Mouse (Mus musculus) C2C12 (cell line): ENCODE measurements around the gene Flnb. TPM values are rescaled to one million over a fixed set of nuclear protein-coding genes. Genes with fewer than 3 reads are reported as not detected.

Experiments
- H3K27me3 ChIP-seq: one replicate; pipeline ENCODE4 v1.6.1; 2011; ENCODE audit not compliant: control insufficient read depth, insufficient read depth, insufficient read length
- H3K36me3 ChIP-seq: one replicate; pipeline ENCODE4 v1.6.1; 2011; ENCODE audit not compliant: control insufficient read depth, insufficient read depth
- H3K4me3 ChIP-seq: one replicate; pipeline ENCODE4 v1.5.1; 2011; ENCODE audit warnings: mild to moderate bottlenecking, control low read depth; ENCODE audit not compliant: poor library complexity, insufficient read depth, severe bottlenecking
- H3K79me2 ChIP-seq: one replicate; pipeline ENCODE4 v1.6.1; 2011; ENCODE audit not compliant: control insufficient read depth, insufficient read depth
- H3K79me3 ChIP-seq: one replicate; pipeline ENCODE4 v1.6.1; 2011; ENCODE audit warnings: low read depth, control low read depth
- H3ac ChIP-seq: one replicate; pipeline ENCODE3; 2011; ENCODE audit warnings: low read depth; ENCODE audit not compliant: control insufficient read depth, insufficient read length
- CEBPB ChIP-seq: IDR thresholded peaks from one replicate; pipeline ENCODE4 v1.6.1; 2011; ENCODE audit warnings: low read depth, mild to moderate bottlenecking, control low read depth, moderate library complexity
- CTCF ChIP-seq: IDR thresholded peaks from one replicate; pipeline ENCODE4 v1.5.1; 2011; ENCODE audit not compliant: control insufficient read depth, insufficient read depth, insufficient read length
- FOSL1 ChIP-seq: IDR thresholded peaks from one replicate; pipeline ENCODE4 v1.8.0; 2011; ENCODE audit warnings: mild to moderate bottlenecking, low read length; ENCODE audit not compliant: poor library complexity, insufficient read depth, severe bottlenecking
- MAX ChIP-seq: IDR thresholded peaks from one replicate; pipeline ENCODE4 v1.6.1; 2011; ENCODE audit warnings: mild to moderate bottlenecking, control low read depth
- MYOD1 ChIP-seq: IDR thresholded peaks from one replicate; pipeline ENCODE4 v1.6.1; 2011; ENCODE audit warnings: low read depth; ENCODE audit not compliant: control insufficient read depth, insufficient read length
- MYOG ChIP-seq: IDR thresholded peaks from one replicate; pipeline ENCODE4 v1.6.1; 2011; ENCODE audit not compliant: control insufficient read depth, insufficient read length; ENCODE audit errors: extremely low read depth
- USF1 ChIP-seq: IDR thresholded peaks from one replicate; pipeline ENCODE4 v1.6.1; 2011; ENCODE audit warnings: low read depth, mild to moderate bottlenecking, control low read depth, moderate library complexity
- polyA plus RNA-seq: library from polyadenylated mRNA; unstranded; fragments of >200 nt; fragmentation: generic; extraction: Trizol; gene quantifications from one replicate; pipeline ENCODE4 v1.2.1, GENCODE M21; 2012; ENCODE audit warnings: missing spikeins

Gene Flnb
- polyA plus RNA-seq, 1 experiment = 154 TPM

GRCm38 (mm10) chr14:7842631-7843332 is 25.0 kb downstream of the Flnb start:
- Histone ChIP-seq H3ac (peak overlapping the region; percentile 22), H3K4me3 (no peak overlapping the region), H3K79me2 (peaks cover 100% of the 10 kb centered on the region), H3K79me3 (peaks cover 93% of the 10 kb centered on the region), H3K27me3 (no peaks in the 10 kb centered on the region), H3K36me3 (peaks cover 36% of the 10 kb centered on the region)
- no peak for TF ChIP-seq FOSL1
- TF ChIP-seq MYOD1 = no peak
- TF ChIP-seq CEBPB = no peak

- Histone ChIP-seq H3K27me3 (no peaks in the 10 kb centered on the region), H3K79me3 (peaks cover 86% of the 10 kb centered on the region), H3K36me3 (peaks cover 25% of the 10 kb centered on the region), H3ac (no peak overlapping the region), H3K4me3 (no peak overlapping the region), H3K79me2 (peaks cover 100% of the 10 kb centered on the region)
- TF ChIP-seq USF1 = no peak
- no peak for TF ChIP-seq CTCF
- TF ChIP-seq CEBPB = no peak
- TF ChIP-seq FOSL1 = no peak
- no peak for TF ChIP-seq MYOD1
- TF ChIP-seq MAX = no peak
- TF ChIP-seq MYOG = no peak
These were observed 28.9 kb downstream of the Flnb start for GRCm38 (mm10) chr14:7846696-7847095.

GRCm38 (mm10) chr14:7847746-7848232 is 30.0 kb downstream of the Flnb start:
- no peaks in the 10 kb centered on the region for H3K27me3 ChIP-seq
- TF ChIP-seq MAX (no peak), CEBPB (peak; percentile 35), USF1 (no peak), MYOD1 (no peak), MYOG (no peak), FOSL1 (peak; percentile 13)
- H3K79me2 ChIP-seq = peaks cover 100% of the 10 kb centered on the region
- peaks cover 22% of the 10 kb centered on the region for H3K36me3 ChIP-seq
- no peak overlapping the region for H3K4me3 ChIP-seq
- no peak overlapping the region for H3ac ChIP-seq
- peaks cover 86% of the 10 kb centered on the region for H3K79me3 ChIP-seq

GRCm38 (mm10) chr14:7850913-7851312 is 33.2 kb downstream of the Flnb start:
- peaks cover 100% of the 10 kb centered on the region for H3K79me2 ChIP-seq
- H3K36me3 ChIP-seq = peaks cover 25% of the 10 kb centered on the region
- no peak for TF ChIP-seq FOSL1
- no peak for TF ChIP-seq MYOD1
- H3K4me3 ChIP-seq = no peak overlapping the region
- no peaks in the 10 kb centered on the region for H3K27me3 ChIP-seq
- no peak overlapping the region for H3ac ChIP-seq
- H3K79me3 ChIP-seq = peaks cover 85% of the 10 kb centered on the region

- H3K36me3 ChIP-seq = peaks cover 25% of the 10 kb centered on the region
- TF ChIP-seq MYOD1 (no peak), CTCF (no peak), CEBPB (no peak), FOSL1 (no peak), MYOG (no peak), USF1 (no peak), MAX (no peak)
- peaks cover 100% of the 10 kb centered on the region for H3K79me2 ChIP-seq
- peak overlapping the region; percentile 45 for H3ac ChIP-seq
- no peaks in the 10 kb centered on the region for H3K27me3 ChIP-seq
- peaks cover 88% of the 10 kb centered on the region for H3K79me3 ChIP-seq
- peak overlapping the region; percentile 16 for H3K4me3 ChIP-seq
These were observed 33.8 kb downstream of the Flnb start for GRCm38 (mm10) chr14:7851543-7852065.

- TF ChIP-seq FOSL1 = no peak
- TF ChIP-seq MAX = peak; percentile 44
- no peak for TF ChIP-seq CTCF
- TF ChIP-seq MYOD1 = peak; percentile 38
- Histone ChIP-seq H3K79me2 (peaks cover 100% of the 10 kb centered on the region), H3K79me3 (peaks cover 91% of the 10 kb centered on the region), H3K27me3 (no peaks in the 10 kb centered on the region), H3K36me3 (peaks cover 35% of the 10 kb centered on the region), H3K4me3 (no peak overlapping the region), H3ac (peak overlapping the region; percentile 57)
These were observed 35.9 kb downstream of the Flnb start for GRCm38 (mm10) chr14:7853691-7854090.
